Mouse (Mus musculus) cerebellum, adult 2 months (tissue): ENCODE results near the gene Msto1.

Experiments
- CTCF ChIP-seq: fragments of 200-500 bp; IDR thresholded peaks from 2 replicates; pipeline ENCODE4 v1.5.1; 2011; ENCODE audit warnings: low read depth, mild to moderate bottlenecking, control low read depth, low read length, moderate library complexity, borderline replicate concordance; ENCODE audit not compliant: insufficient read depth
- POLR2A ChIP-seq: fragments of 200-500 bp; IDR thresholded peaks from 2 replicates; pipeline ENCODE4 v1.6.1; 2011; ENCODE audit warnings: low read length, control low read depth, borderline replicate concordance; ENCODE audit not compliant: insufficient read depth

- TF ChIP-seq CTCF (no peak), POLR2A (no peak)
These were observed 39.9 kb upstream of the Msto1 start for GRCm38 (mm10) chr3:88953736-88954135.
